Mouse (Mus musculus) c-Kit-positive CD71-positive TER-119-positive erythroid progenitor cells, embryonic 14.5 days (primary cell): ENCODE data around the gene Edil3.

Experiments used
- DNase-seq: peaks from one replicate; pipeline ENCODE4 v3.0.0-alpha.2; 2013; ENCODE audit warnings: low spot score

Edil3 gene

GRCm38 (mm10) chr13:88821440-88822331, at the start of gene Edil3:
TSS of gene Edil3 (plus strand) at chr13:88821472.
- DNase-seq, result no peak

GRCm38 (mm10) chr13:88799186-88799585, 22.1 kb upstream of the Edil3 start:
- no peak for DNase-seq

GRCm38 (mm10) chr13:88801006-88801405, 20.3 kb upstream of the Edil3 start:
- DNase-seq, result no peak

DNA sequence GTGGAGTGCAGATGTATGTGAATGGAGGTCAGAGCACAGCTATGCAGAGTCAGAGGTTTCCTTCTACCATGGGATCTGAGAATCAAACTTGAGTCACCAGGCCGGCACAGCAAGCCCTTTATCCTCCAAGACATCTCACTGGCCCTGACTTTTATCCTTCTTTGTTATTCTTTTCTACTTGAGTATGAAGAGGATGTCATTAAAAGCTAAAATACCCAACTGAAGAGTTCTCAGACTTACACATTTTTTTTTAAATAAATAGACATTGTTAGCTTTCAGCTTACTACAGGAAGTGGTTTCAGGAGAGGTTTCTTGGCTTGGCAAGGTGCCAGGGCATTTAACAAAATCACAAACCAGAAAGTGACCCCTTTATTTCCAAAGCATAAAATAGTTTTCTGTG, 15.4 kb upstream of the Edil3 start:
- no peak for DNase-seq

DNA sequence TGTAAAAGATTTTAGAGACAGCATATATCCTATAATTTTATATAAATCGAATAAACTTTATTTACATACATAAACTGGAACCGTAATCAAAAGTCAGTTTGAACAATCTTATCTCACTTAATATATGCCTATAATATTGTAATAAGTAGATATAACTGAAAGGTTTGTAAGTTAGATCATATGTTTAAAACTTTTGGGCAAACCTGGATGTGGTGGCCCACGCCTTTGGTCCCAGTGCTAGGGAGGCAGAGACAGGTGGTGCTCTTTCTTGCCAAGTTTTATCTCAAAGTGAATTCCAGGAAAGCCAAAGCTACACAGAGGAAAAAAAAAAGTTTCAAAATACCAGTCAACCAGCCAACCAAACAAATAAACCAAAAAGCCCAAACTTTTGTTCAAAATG, 15.0 kb upstream of the Edil3 start:
- DNase-seq, result no peak

DNA sequence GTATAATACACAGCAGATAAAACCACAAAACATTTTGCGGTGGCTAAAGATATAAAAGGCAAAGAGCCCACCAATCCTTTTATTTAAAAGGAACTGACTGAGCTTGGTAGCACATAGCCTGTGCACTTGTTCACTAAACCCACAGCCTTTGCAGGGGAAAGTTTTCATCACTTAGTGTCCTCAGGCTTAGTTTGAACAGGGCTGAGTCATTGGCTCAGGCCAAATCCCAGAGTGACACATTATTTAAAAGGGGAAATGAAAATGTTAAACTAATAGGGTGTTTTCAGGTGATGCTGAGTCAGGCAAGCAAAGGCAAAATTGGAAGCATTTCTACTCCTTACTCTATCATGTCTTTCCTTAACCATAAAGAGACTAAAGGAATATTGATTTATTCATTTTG, 11.2 kb upstream of the Edil3 start:
- no peak for DNase-seq

GRCm38 (mm10) chr13:88820686-88821308, 475 bp upstream of the Edil3 start:
- DNase-seq, result no peak

GRCm38 (mm10) chr13:88822332-88822895, 1.1 kb downstream of the Edil3 start:
- DNase-seq, result no peak

- no peak for DNase-seq
These were observed 1.8 kb downstream of the Edil3 start for GRCm38 (mm10) chr13:88822976-88823521.

DNA sequence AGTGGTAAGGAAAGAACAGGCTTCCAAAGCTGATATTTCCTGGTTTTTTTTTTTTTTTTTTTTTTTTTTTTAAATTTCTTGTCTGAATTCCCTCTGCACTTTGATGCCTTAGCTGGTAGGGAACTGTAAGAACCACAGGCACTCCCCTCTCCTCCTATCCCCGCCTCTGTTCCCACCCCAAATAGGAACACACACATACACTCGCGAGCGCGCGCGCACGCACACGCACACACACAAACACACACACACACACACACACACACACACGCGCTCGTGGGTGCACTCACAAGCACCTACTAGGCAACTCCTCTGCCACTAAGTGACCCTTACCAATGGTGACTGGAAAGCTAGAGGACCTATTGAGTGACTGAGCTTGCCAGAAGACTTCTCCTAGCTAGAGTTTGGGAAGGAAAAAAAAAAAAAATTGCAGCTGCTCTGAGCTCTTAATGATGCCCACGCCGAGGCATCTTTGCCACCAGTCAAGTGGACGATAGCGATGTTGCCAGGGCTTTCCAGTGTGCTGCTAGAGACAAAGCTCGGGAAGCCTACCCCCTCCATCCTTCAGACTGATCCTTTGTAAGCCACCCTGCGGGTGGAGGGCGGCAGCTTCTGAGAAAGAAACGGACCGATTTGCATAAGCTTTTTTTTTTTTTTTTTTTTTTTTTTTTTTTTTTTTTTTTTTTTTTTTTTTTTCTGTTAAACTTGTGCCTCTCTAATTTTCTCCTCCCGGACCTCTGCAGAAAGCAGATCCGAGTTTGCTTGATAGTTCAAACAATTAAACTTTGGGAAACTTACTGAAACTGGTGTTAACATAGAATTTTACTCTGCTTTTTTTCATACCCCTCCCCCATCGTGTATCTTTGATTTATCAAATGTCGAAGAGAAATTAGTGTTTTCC, 2.5 kb downstream of the Edil3 start:
- DNase-seq, result no peak

- no peak for DNase-seq
These were observed 3.2 kb downstream of the Edil3 start for GRCm38 (mm10) chr13:88824441-88824840.

DNA sequence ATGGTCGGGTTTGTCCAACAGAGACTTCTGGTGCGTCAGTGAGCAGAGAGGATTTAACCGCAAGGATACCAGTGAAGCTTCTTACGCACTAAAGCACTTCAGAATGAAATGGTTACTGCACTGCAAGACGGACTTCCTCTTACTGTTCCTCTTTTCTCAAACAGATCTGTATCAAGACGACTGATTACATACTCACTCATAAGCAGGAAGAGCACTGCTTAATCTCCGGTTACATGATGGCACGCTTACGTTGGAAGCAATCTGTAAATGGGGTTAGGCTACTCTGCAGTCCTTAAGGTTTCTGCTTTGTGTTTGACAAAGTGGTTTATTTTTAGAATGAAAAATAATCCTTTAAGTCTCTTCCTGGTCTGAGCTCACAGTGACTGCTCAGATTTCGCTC, 7.1 kb downstream of the Edil3 start:
- DNase-seq, result no peak

- DNase-seq, result no peak
These were observed 12.5 kb downstream of the Edil3 start for GRCm38 (mm10) chr13:88833732-88834131.

DNA sequence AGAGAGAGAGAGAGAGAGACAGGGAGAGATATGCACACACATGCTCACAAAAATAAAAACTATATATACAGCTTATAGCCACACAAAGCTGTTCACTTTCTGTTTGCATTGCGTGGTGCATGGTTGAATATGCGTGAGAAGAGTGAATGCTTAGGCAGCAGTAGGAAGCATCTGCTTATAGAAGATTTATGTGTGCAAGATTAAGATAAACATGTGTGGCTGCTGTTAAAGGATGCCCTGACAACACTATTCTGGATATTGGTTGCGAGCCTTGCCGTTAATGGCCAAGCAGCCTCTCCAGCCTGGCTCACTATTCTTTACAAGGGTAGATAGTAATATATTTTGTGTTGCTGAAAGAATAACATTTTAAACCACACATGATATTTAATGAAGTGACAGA, 28.5 kb downstream of the Edil3 start:
- no peak for DNase-seq

GRCm38 (mm10) chr13:88879960-88880359, 58.7 kb downstream of the Edil3 start:
- no peak for DNase-seq

DNA sequence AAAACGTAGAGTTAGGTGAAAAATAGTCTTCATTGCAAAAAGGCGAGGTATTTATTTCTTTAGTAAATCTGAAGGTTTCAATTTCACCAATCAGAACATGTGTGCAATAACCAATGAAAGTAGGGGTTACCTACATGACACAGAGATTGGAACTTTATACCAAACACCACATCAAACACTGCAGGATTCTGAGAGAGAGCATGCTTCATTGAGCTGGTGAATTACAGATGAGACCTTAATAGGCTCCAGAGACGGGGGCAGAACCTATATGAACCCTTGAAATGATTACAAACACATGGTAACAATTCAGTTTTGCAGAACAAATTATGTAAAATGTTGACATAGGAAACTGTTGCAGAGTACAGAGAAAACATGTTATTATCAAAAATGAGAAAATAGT, 69.5 kb downstream of the Edil3 start:
- no peak for DNase-seq

- DNase-seq, result no peak
These were observed 78.8 kb downstream of the Edil3 start for GRCm38 (mm10) chr13:88900046-88900445.

DNA sequence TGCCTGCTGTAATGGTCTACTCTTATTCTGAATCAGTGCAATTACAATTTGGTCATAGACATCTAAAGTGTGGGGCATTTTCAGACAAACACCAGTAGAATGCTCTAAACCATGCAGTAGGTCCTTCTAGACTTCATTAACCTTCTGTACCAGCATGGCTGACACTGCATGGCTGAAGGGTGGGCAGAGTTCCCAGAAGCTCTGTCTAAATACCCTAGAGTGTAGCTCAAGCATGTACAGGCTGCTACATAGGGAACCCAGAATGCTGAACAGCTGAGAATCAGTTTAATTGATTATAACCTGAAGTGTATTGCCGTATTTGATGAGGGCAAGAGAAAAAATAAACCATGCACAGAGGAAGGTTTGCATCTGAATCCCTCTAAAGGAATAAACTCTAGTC, 86.1 kb downstream of the Edil3 start:
- DNase-seq, result no peak

- DNase-seq, result no peak
These were observed 86.9 kb downstream of the Edil3 start for GRCm38 (mm10) chr13:88908187-88908586.

DNA sequence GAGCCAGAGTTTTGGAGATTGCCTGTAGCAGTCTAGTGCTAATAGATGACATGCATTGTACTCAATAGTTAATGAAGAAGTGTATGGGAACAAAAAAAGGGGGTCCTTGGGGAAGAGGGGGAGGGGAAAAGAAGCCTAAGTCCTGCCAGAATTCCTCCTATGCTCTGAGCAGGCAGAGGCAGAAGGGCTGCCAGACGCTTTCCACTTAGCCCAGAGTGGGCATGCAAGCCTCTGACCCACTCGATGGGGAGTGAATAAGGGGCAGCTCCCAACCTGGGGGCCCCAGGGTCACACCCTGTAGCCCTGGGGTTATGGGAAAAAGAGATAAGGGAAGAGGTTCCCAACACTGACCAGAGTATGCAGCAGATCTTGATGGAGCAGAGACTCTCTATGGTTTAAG, 95.2 kb downstream of the Edil3 start:
- DNase-seq, result no peak

DNA sequence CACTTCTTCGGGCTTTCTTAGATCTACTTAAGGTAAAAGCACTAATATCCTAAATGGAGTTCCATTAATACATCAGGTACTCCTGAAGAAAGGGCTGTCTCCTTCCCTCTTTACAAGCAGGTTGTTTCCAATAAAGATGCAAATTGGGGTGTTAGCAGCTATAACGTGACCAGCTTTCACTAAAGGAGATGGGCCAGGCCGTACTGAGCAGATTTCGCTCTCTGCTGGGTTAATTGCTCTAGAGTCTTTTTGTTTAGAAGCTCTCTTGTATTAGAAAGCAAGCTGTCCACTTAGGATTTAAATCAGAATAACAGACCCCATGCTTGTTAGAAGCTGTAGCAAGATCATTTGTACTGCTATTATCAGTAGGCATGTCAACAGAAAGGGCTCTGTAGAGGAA, 108.4 kb downstream of the Edil3 start:
- DNase-seq, result no peak

GRCm38 (mm10) chr13:88938564-88938963, 117.3 kb downstream of the Edil3 start:
- DNase-seq, result no peak
